Mouse (Mus musculus) right cerebral cortex, adult 2 months (tissue): ENCODE results near the gene Vps8.

Experiments used
- DNase-seq, 2 experiments: peaks; one replicate each; pipeline ENCODE4 v3.0.0; 2021 to 2022; ENCODE audit warnings: low spot score in 2 of 2

The Vps8 gene

GRCm38 (mm10) chr16:21627248-21627647, 204.3 kb downstream of the Vps8 start:
- no peak for DNase-seq

- DNase-seq, result peak; percentile 53 to 54
Observed at GRCm38 (mm10) chr16:21628061-21628591, 205.2 kb downstream of the Vps8 start.

- DNase-seq, result no peak
Observed at GRCm38 (mm10) chr16:21630614-21631013, 207.7 kb downstream of the Vps8 start.

GRCm38 (mm10) chr16:21631815-21632222, 208.9 kb downstream of the Vps8 start:
- DNase-seq, result no peak

GRCm38 (mm10) chr16:21634460-21634859, 211.5 kb downstream of the Vps8 start:
- DNase-seq, result no peak

DNA sequence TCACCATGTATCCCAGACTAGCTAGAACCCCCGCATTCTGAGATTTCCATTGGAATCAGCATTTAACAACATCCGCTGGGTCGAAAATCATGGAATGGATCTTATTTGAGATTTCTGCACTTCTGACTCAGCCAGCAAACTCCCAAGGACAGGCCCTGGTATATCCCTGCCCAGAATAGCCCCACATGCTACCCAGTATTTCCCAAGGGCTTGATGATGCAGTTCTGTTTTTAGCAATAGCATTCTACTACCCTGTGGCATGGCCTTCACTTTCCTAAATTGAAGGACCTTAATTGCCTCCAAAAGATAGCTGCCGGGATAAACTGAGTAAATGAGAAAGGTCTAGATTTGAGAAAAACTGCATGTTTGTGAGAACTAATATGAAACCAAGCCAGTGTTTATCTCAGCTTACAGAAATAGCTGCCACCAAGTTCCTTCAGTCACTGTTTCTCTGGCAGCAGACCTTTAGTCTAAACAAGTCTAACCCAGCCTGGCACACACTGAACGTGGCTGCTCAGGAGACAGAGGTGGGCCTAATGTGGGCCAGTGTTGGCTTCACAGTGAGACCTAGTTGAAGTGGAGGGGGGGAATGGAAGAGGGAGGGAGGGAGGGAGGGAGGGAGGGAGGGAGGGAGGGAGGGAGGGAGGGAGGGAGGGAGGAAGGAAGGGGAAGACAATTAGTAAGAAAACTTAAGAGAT, 213.4 kb downstream of the Vps8 start:
- no peak for DNase-seq

- no peak for DNase-seq
Observed at GRCm38 (mm10) chr16:21637201-21637819, 214.4 kb downstream of the Vps8 start.

DNA sequence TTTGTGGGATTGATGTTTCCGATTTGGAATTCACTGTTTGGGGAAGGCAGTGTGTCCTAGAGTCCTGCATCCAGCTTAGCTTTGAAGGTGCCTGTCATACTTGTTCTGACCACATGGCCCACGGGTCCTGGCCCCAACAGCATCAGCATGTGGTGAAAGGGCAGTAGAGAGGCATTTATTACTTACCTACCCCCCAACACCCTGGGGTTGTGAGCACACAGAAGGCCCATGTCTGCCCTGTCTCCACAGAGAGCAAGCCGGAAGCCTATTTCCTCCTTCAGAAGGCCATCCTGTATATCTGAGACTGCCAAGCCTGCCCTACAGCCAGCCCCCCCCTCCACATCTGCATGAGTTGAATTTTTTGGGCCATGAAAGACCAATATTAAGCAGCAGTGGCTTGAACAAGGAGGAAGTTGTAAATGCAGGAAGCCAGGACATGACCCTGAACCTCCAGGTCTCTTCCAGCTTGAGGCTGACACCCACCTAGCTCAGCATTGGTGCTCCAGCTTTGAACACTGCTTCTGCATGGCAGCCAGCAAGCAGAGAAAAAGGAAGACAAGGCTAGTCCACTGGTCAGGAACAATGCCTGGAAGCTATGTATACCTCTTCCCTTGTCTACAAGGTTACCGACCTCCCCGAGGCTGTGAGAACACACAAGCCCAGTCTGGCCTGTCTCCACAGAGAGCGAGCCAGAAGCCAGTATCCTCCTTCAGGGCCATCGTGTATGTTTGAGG, 218.0 kb downstream of the Vps8 start:
- no peak for DNase-seq

GRCm38 (mm10) chr16:21641944-21642343, 219.0 kb downstream of the Vps8 start:
- DNase-seq, result no peak

DNA sequence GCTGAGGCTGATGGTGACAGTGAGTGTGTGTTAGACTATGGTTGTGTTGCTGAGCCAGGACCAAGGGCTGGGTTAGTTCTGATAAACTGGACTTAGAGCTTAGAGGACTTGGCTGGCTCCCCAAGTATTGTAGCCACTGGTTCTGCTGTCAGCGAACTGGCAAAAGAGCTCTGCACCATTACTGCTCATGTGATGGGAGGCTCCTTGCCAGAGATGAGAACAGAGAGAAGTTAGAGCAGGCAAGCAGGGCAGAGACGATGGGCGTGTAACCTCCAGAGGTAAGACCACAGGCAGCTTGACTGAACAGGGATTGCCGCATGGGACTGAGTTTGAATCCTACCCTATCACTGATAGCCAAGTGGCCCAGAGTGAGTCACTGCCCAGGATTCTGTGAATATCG, 220.0 kb downstream of the Vps8 start:
- DNase-seq, result no peak

DNA sequence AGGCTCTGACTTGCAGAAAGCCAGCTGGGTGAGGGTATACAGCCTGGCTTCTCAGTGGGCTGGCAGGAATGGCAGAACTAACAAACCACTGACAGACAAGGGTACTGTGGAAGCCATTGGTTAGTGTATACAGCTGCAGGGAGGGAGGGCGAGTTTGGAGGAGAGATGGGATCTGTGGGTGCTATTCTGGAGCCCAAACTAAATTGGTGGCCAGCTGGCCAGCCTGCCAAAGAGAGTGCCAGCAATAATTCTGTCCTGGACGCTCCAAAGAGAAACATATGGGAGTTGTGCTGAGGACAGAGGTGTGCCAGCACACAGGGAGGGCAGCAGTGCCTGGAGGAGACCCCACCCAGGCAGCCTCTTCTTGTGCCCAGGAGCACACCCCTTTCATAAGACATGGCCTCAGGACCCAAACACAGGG, 220.7 kb downstream of the Vps8 start:
- no peak for DNase-seq

GRCm38 (mm10) chr16:21644066-21644561, 221.2 kb downstream of the Vps8 start:
- peak in 1 of 2 experiments; percentile 41 for DNase-seq

DNA sequence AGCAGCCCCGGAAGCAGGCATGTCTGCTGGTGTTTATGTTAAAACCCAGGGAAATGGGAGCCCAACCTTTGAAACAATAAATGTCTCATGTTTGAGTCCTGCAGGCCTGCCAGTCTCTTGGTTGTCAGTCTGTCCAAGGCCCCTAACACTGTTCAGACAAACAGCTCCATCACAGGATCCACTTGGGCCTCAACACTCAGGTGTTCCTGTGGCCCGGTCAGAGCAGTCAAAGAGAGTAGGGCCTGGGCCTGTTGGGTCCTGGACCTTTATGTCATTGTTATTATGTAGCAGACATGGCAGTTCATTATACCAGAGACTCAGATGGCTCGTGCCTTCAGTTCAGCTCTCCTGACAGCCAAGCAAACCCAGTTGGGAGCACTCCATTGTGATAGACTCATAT, 221.7 kb downstream of the Vps8 start:
- no peak for DNase-seq

- DNase-seq, result no peak
Observed at GRCm38 (mm10) chr16:21645915-21646314, 223.0 kb downstream of the Vps8 start.

DNA sequence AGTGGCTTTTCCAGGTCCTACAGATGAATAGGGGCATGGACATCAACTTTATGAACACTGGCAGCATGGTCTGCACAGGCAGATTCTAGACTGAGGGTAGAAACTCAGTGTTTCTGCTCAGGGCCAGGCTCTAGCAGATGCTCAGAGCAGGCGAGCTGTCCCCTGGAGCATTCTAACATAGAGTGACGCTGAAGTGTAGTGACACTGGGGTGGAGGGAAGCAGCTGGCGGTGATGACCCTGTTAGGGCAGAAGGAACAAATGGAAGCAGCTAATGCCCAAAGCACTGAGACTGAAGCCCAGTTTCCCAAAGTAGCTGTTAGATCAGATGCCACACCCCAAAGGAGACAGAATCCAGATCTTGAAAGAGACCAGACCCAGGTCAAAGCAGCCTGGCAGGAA, 223.6 kb downstream of the Vps8 start:
- no peak for DNase-seq

GRCm38 (mm10) chr16:21648800-21649199, 225.9 kb downstream of the Vps8 start:
- no peak for DNase-seq

DNA sequence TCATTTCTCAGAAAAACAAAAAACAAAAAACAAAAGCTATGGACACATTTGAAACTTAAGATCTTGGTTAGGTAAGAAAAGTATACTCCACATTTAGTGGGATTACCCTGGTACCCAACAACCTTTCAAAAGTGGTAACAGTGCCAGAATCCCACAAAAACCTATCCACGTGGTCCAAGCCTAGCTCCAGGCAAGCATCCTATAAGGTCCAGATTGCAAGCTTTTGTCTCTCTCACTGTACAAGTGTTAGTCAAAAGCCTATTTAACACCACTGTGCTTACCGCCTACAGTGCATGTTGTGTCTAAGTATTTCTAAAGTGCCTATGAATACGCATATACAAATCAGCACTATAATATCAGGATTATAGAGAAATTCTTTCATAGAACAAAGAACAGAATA, 227.4 kb downstream of the Vps8 start:
- DNase-seq, result no peak

GRCm38 (mm10) chr16:21651161-21651560, 228.2 kb downstream of the Vps8 start:
- no peak for DNase-seq

- DNase-seq, result no peak
Observed at GRCm38 (mm10) chr16:21653151-21653550, 230.2 kb downstream of the Vps8 start.

DNA sequence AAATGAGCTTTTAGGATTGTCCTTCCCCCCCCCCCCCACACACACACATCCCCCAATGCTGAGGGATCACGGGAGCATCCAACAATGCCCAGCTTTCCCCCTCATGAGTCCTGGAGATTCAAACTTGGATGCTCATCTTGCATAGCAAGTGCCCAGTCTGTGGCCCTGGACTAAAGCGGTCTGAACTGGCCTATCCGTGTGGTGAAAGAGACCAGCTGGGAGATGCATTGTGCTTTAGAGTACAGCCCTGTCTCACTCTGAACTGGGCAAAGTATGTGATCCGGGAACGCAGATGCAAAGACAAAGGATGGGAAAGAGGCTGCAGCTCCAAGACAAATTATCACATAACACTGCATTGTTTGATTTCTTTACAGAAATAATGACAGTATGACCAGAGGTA, 231.5 kb downstream of the Vps8 start:
- DNase-seq, result no peak

DNA sequence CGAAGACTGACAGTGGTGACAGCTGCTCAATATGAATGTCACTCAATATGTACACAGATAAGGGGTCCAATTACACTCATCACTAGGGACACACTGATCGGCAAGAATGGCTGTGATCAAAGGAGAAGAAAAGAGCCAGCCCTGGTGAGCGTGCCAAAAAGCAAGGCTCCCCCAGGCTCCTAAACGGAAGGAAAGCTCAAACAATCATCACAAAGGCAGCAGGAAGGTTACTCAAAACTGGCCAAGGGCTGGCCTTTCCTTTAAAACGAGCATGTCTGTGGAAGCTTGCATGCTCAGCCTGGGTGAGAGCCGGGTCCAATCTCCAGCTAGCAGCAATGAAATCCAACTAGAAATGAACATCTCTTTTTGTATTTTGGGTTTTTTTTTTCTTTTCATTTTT, 232.4 kb downstream of the Vps8 start:
- DNase-seq, result no peak

- no peak for DNase-seq
Observed at GRCm38 (mm10) chr16:21655961-21656360, 233.0 kb downstream of the Vps8 start.
